Mouse (Mus musculus): ENCODE results near the gene Notch4.

DNA sequence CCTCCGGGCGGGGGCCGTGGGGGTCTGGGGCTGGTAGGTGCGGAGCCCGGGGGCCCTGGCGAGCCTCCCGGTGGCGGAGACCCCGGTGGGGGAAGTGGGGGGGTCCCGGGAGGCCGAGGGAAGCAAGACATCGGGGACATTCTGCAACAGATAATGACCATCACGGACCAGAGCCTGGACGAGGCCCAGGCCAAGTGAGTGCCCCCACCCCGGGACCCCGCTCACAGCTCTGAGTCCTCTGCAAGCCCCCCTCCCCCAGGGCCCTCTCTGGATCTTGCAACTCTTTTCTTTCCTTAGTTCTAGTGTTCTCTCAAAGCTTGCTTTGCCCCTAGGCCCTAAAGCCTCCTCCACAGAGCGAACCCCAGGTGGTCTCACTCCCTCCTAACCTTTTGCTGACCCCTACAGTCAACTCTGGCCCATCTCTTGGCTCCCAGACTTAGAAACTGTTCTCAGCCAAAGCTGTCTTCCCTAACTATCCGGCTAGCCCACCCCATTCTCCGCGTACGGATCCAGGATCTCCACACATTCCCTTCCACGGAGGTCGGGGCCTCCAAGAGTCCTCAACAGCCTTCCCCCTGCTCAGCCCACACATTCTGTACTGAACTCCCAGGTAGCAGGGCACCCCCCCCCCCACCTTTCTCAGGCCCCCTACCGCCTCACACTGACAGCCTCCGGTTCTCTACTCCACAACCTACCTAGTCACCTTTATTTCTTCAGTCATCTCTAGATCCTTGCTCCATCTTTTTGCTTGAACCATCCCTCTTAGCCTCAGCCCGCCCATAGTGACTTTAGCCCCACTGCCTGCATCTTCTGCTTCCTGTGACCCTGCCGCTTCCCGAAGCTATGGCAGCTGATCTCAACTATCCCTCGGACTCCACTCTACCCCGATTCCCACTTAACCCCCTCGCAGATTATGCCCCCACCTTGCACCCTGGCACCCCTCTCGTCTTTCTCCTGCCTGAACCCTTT lies 28.8 kb downstream of the Notch4 start:
- TF ChIP-seq CTCF (IDR thresholded peaks at IDR 0.05; ENCODE audit: control insufficient read depth, insufficient read depth, low read length) = no peak
- no peak for TF ChIP-seq POLR2A (IDR thresholded peaks at IDR 0.05; ENCODE audit: borderline replicate concordance, control insufficient read depth, low read depth, low read length)

All from bone marrow, adult 2 months (tissue).